Mouse (Mus musculus) cerebellum, adult (tissue): ENCODE results near the gene Acer1.
A peak's percentile ranks its signal among the peaks of the same experiment; 100 is the strongest.

Experiments
- ATAC-seq: cut with Nextera tagmentation; 2 replicates; pipeline ENCODE4 v1.9.2; 2017; ENCODE audit warnings: mild to moderate bottlenecking, moderate library complexity, mixed read lengths; ENCODE audit not compliant: insufficient number of reproducible peaks, low FRiP score, low TSS enrichment

The Acer1 gene

GRCm38 (mm10) chr17:56954871-56955270, 27.1 kb downstream of the Acer1 start:
- ATAC-seq: no peak

GRCm38 (mm10) chr17:56952639-56953038, 29.3 kb downstream of the Acer1 start:
- ATAC-seq: no peak

- no peak; the same call in 1 of the 2 replicates for ATAC-seq
Observed at GRCm38 (mm10) chr17:56950915-56951314, 31.0 kb downstream of the Acer1 start.

GRCm38 (mm10) chr17:56938751-56939150, 43.2 kb downstream of the Acer1 start:
- ATAC-seq: no peak

GRCm38 (mm10) chr17:56936731-56937130, 45.2 kb downstream of the Acer1 start:
- no peak for ATAC-seq

GRCm38 (mm10) chr17:56935363-56936131, 46.4 kb downstream of the Acer1 start, which contains the start of gene Mllt1:
Gene Mllt1 (minus strand): TSS chr17:56935415.
- ATAC-seq: peak; percentile 96

- ATAC-seq: peak; percentile 43; the same call in 1 of the 2 replicates
Observed at GRCm38 (mm10) chr17:56934545-56935330, 47.2 kb downstream of the Acer1 start.

- ATAC-seq: no peak
Observed at GRCm38 (mm10) chr17:56933395-56933794, 48.5 kb downstream of the Acer1 start.

- ATAC-seq: no peak
Observed at GRCm38 (mm10) chr17:56930026-56930425, 51.9 kb downstream of the Acer1 start.

- ATAC-seq: no peak
Observed at GRCm38 (mm10) chr17:56929530-56929929, 52.4 kb downstream of the Acer1 start.

GRCm38 (mm10) chr17:56929101-56929500, 52.8 kb downstream of the Acer1 start:
- no peak for ATAC-seq

- no peak for ATAC-seq
Observed at GRCm38 (mm10) chr17:56925998-56926397, 55.9 kb downstream of the Acer1 start.

- ATAC-seq: no peak
Observed at GRCm38 (mm10) chr17:56919725-56920124, 62.2 kb downstream of the Acer1 start.

GRCm38 (mm10) chr17:56917166-56917565, 64.8 kb downstream of the Acer1 start:
- ATAC-seq: no peak

GRCm38 (mm10) chr17:56913444-56913843, 68.5 kb downstream of the Acer1 start:
- no peak for ATAC-seq

GRCm38 (mm10) chr17:56913023-56913422, 68.9 kb downstream of the Acer1 start:
- ATAC-seq: no peak

- ATAC-seq: 0 out of 2 replicates have a peak, but pooled peaks have one; percentile 58
Observed at GRCm38 (mm10) chr17:56909764-56910163, 72.2 kb downstream of the Acer1 start.

GRCm38 (mm10) chr17:56907887-56908286, 74.0 kb downstream of the Acer1 start:
- ATAC-seq: no peak

- no peak for ATAC-seq
Observed at GRCm38 (mm10) chr17:56907096-56907495, 74.8 kb downstream of the Acer1 start.

GRCm38 (mm10) chr17:56906166-56906565, 75.8 kb downstream of the Acer1 start:
- ATAC-seq: no peak
